Mouse (Mus musculus) olfactory bulb, adult 2 months (tissue): ENCODE data around the gene Gpd2.

ENCODE experiments used
- CTCF ChIP-seq: fragments of 200-500 bp; IDR thresholded peaks from 2 replicates; pipeline ENCODE4 v1.5.1; 2012; ENCODE audit warnings: low read depth, mild to moderate bottlenecking, low read length, moderate library complexity; ENCODE audit not compliant: insufficient read depth
- POLR2A ChIP-seq: fragments of 200-500 bp; IDR thresholded peaks from 2 replicates; pipeline ENCODE4 v1.6.1; 2012; ENCODE audit warnings: mild to moderate bottlenecking, low read depth, low read length, moderate library complexity; ENCODE audit not compliant: insufficient read depth

DNA sequence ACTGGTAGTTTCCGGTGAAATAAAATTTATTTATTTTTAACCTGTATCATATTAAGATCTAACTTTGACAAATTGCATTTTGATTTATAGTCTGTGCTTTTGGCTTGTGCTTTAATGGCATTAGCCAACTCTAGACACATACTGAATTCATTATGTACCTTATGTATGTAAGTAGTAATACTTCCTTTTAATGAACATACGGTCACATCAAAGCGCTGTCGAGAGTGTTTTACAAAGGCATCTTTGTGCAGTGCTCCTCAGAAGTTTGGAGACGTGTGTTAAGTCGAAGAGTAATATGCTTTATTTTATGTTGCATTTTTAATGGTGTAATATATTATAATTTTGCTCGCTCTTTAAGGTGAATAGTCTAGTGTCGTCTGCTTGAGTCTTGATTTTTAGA, 88.7 kb downstream of the Gpd2 start:
- TF ChIP-seq POLR2A (no peak), CTCF (no peak)
